In genomic region chr6:144782866-144783265, GRCm38 (mm10) we compare ENCODE assay signal across 8 mouse cellular contexts. TPM values are rescaled to one million over a fixed set of nuclear protein-coding genes. Genes with fewer than 3 reads are reported as not detected.
DNase-seq lines count a peak whose midpoint lies in the region; ATAC-seq lines count a peak whose summit lies in the region.

No protein-coding gene starts in this region.

- H3K4me2 ChIP-seq in kidney, embryonic 16.5 days (replicated peaks; ENCODE audit: low read depth, low read length) = peak overlapping the region; percentile 97
- peak overlapping the region; percentile 93 for H3K4me2 ChIP-seq in hindbrain, embryonic 13.5 days
- peak overlapping the region; percentile 95 for H3K4me2 ChIP-seq in stomach, embryonic 15.5 days

- no peaks in the 10 kb centered on the region for H3K36me3 ChIP-seq in kidney, embryonic 16.5 days (ENCODE audit: insufficient read depth, low read length)
- no peaks in the 10 kb centered on the region for H3K36me3 ChIP-seq in embryonic facial prominence, embryonic 10.5 days (replicated peaks)
- no peaks in the 10 kb centered on the region for H3K36me3 ChIP-seq in hindbrain, embryonic 13.5 days
- no peaks in the 10 kb centered on the region for H3K36me3 ChIP-seq in stomach, embryonic 15.5 days

- peaks cover 12% of the 10 kb centered on the region for H3K4me1 ChIP-seq in kidney, embryonic 16.5 days (ENCODE audit: insufficient read depth, low read length)
- peaks cover 29% of the 10 kb centered on the region for H3K4me1 ChIP-seq in embryonic facial prominence, embryonic 10.5 days
- H3K4me1 ChIP-seq in hindbrain, embryonic 13.5 days (replicated peaks) = peaks cover 16% of the 10 kb centered on the region
- H3K4me1 ChIP-seq in stomach, embryonic 15.5 days = no peaks in the 10 kb centered on the region

- no peaks in the 10 kb centered on the region for H3K9me3 ChIP-seq in kidney, embryonic 16.5 days (ENCODE audit: low read length)
- no peaks in the 10 kb centered on the region for H3K9me3 ChIP-seq in embryonic facial prominence, embryonic 10.5 days
- H3K9me3 ChIP-seq in hindbrain, embryonic 13.5 days = no peaks in the 10 kb centered on the region
- H3K9me3 ChIP-seq in stomach, embryonic 15.5 days = no peaks in the 10 kb centered on the region

- H3K4me3 ChIP-seq in kidney, embryonic 16.5 days (ENCODE audit: low read length) = peak overlapping the region; percentile 77
- peak overlapping the region; percentile 73 for H3K4me3 ChIP-seq in embryonic facial prominence, embryonic 10.5 days
- H3K4me3 ChIP-seq in hindbrain, embryonic 13.5 days = peak overlapping the region; percentile 77
- peak overlapping the region; percentile 84 for H3K4me3 ChIP-seq in stomach, embryonic 15.5 days (replicated peaks)

- 0 out of 2 replicates have a peak, but pooled peaks cover 5% of the 10 kb centered on the region for H3K27me3 ChIP-seq in kidney, embryonic 16.5 days (ENCODE audit: insufficient read depth, low read length)
- peaks cover 43% of the 10 kb centered on the region for H3K27me3 ChIP-seq in embryonic facial prominence, embryonic 10.5 days (replicated peaks; ENCODE audit: low read depth, poor library complexity, severe bottlenecking)
- H3K27me3 ChIP-seq in hindbrain, embryonic 13.5 days = peaks cover 10% of the 10 kb centered on the region
- H3K27me3 ChIP-seq in stomach, embryonic 15.5 days (replicated peaks) = no peaks in the 10 kb centered on the region

- H3K9ac ChIP-seq in kidney, embryonic 16.5 days (replicated peaks; ENCODE audit: low read length) = peak overlapping the region; percentile 70
- H3K9ac ChIP-seq in hindbrain, embryonic 13.5 days = peak overlapping the region; percentile 85
- no peak overlapping the region for H3K9ac ChIP-seq in stomach, embryonic 15.5 days

- H3K27ac ChIP-seq in kidney, embryonic 16.5 days (ENCODE audit: low read length) = no peak overlapping the region
- H3K27ac ChIP-seq in embryonic facial prominence, embryonic 10.5 days (replicated peaks) = peak overlapping the region; percentile 86; the same call in 1 of the 2 replicates
- no peak overlapping the region for H3K27ac ChIP-seq in hindbrain, embryonic 13.5 days
- no peak overlapping the region for H3K27ac ChIP-seq in stomach, embryonic 15.5 days

- ATAC-seq in kidney, embryonic 16.5 days (ENCODE audit: low FRiP score, low TSS enrichment) = no peak
- no peak for ATAC-seq in hindbrain, embryonic 13.5 days (ENCODE audit: low FRiP score)
- ATAC-seq in stomach, embryonic 15.5 days (ENCODE audit: insufficient read depth, low FRiP score, low read depth) = no peak
- no peak for ATAC-seq in megakaryocyte progenitor cell, adult 5-6 weeks (replicated peaks; ENCODE audit: poor library complexity)

- no peak for DNase-seq in kidney, adult 9 months
- DNase-seq in embryonic facial prominence, embryonic 10.5 days (ENCODE audit: low spot score) = no peak
- peak; percentile 11 for DNase-seq in lung, postnatal 14 days
- no peak for DNase-seq in spleen, postnatal 4 days (ENCODE audit: low spot score in 2 of 2)

- 16% methylated on average over 12 of the region's 12 CpGs for WGBS in kidney, embryonic 16.5 days
- WGBS in embryonic facial prominence, embryonic 10.5 days = 4% methylated on average over 12 of the region's 12 CpGs
- 5% methylated on average over 12 of the region's 12 CpGs for WGBS in hindbrain, embryonic 13.5 days
- 23% methylated on average over 12 of the region's 12 CpGs for WGBS in stomach, embryonic 15.5 days

RNA-seq across cellular contexts. Expression of gene Sox5, which starts 1.1 kb away (rescaled TPM):
- polyA plus RNA-seq in kidney, embryonic 16.5 days (2015; fragmentation: Nextera tagmentation; extraction: Ambion mirVana) = 14.8 and 20.1 TPM in 2 replicates
- polyA plus RNA-seq in embryonic facial prominence, embryonic 10.5 days (2016; fragmentation: Nextera tagmentation; extraction: Ambion mirVana) = 60.0 and 65.1 TPM in 2 replicates
- 27.7 and 37.7 TPM in 2 replicates for polyA plus RNA-seq in hindbrain, embryonic 13.5 days (2015; fragmentation: Nextera tagmentation; extraction: Ambion mirVana)
- 22.4 and 25.5 TPM in 2 replicates for polyA plus RNA-seq in stomach, embryonic 15.5 days (2015; fragmentation: Nextera tagmentation; extraction: Ambion mirVana)
- total RNA-seq in megakaryocyte progenitor cell, adult 5-6 weeks (2015) = 0.10 TPM in 1 of 2 replicates, not detected in the other
- total RNA-seq in megakaryocyte progenitor cell, adult 5-6 weeks (2017) = 0.17 TPM in 1 of 2 replicates, not detected in the other
